Mouse (Mus musculus) adrenal gland, postnatal 25 days (tissue): ENCODE results near the gene Ccdc88b. TPM values are rescaled to one million over a fixed set of nuclear protein-coding genes. Genes with fewer than 3 reads are reported as not detected.

Source experiments
- DNase-seq: peaks from one replicate; pipeline ENCODE4 v3.0.0; 2021; ENCODE audit warnings: mixed read lengths
- microRNA-seq, 2 experiments: library from miRNA; unstranded; fragments of <30 nt; microRNA quantifications; one replicate each; pipeline ENCODE4 v1.2.0; 2021
- total RNA-seq: library from RNA; stranded (reverse); gene quantifications from 2 replicates; pipeline ENCODE4 v1.2.3, GENCODE M21; 2021

The Ccdc88b gene
- total RNA-seq, 1 experiment from 2014 or later: 1.1 TPM

- DNase-seq: no peak
Observed at GRCm38 (mm10) chr19:6826601-6827000, 31.4 kb downstream of the Ccdc88b start.

GRCm38 (mm10) chr19:6825384-6825783, 32.6 kb downstream of the Ccdc88b start:
- no peak for DNase-seq

- DNase-seq: no peak
Observed at GRCm38 (mm10) chr19:6820538-6821195, 37.3 kb downstream of the Ccdc88b start.

- DNase-seq: no peak
Observed at GRCm38 (mm10) chr19:6819143-6819827, 38.7 kb downstream of the Ccdc88b start.

- no peak for DNase-seq
Observed at GRCm38 (mm10) chr19:6814958-6815357, 43.1 kb downstream of the Ccdc88b start.

GRCm38 (mm10) chr19:6814366-6814765, 43.6 kb downstream of the Ccdc88b start:
- no peak for DNase-seq

Small RNA genes lying within 50 kb of the gene (microRNA-seq; reads per million reads assigned to microRNA genes)
- 0 reads per million in 2 experiments for gene Mir5046

Other genes with a start within 250 kb of the Ccdc88b start
- gene Rps6ka4, start 17.6 kb downstream of the Ccdc88b start, total RNA-seq: 25.9 and 38.6 TPM in 2 replicates
- 95.2 and 108 TPM in 2 replicates for gene Trmt112, start 51.5 kb upstream of the Ccdc88b start, total RNA-seq
- 196 and 278 TPM in 2 replicates for gene Prdx5, start 51.9 kb upstream of the Ccdc88b start, total RNA-seq
- 44.2 and 44.6 TPM in 2 replicates for gene Esrra, start 63.6 kb upstream of the Ccdc88b start, total RNA-seq
- gene Catsperz, start 67.2 kb upstream of the Ccdc88b start, total RNA-seq: not detected in 2 replicates
- gene Kcnk4, start 76.3 kb upstream of the Ccdc88b start, total RNA-seq: 0.12 TPM in 1 of 2 replicates, not detected in the other
- 44.1 and 53.7 TPM in 2 replicates for gene Bad, start 83.7 kb upstream of the Ccdc88b start, total RNA-seq
- 48.7 and 54.8 TPM in 2 replicates for gene Gpr137, start 84.3 kb upstream of the Ccdc88b start, total RNA-seq
- gene Ppp1r14b, start 116.8 kb upstream of the Ccdc88b start, total RNA-seq: 140 and 178 TPM in 2 replicates
- 49.1 and 59.8 TPM in 2 replicates for gene Plcb3, start 118.3 kb upstream of the Ccdc88b start, total RNA-seq
- gene Fkbp2, start 122.3 kb upstream of the Ccdc88b start, total RNA-seq: 102 and 139 TPM in 2 replicates
- 86.0 and 90.9 TPM in 2 replicates for gene Vegfb, start 129.4 kb upstream of the Ccdc88b start, total RNA-seq
- 46.9 and 50.3 TPM in 2 replicates for gene Dnajc4, start 134.4 kb upstream of the Ccdc88b start, total RNA-seq
- 35.9 and 50.6 TPM in 2 replicates for gene Nudt22, start 137.9 kb upstream of the Ccdc88b start, total RNA-seq
- gene Trpt1, start 137.9 kb upstream of the Ccdc88b start, total RNA-seq: 15.9 and 19.5 TPM in 2 replicates
- 4.2 and 4.4 TPM in 2 replicates for gene Fermt3, start 161.3 kb upstream of the Ccdc88b start, total RNA-seq
- 158 and 239 TPM in 2 replicates for gene Stip1, start 181.8 kb upstream of the Ccdc88b start, total RNA-seq
- gene Macrod1, start 198.6 kb upstream of the Ccdc88b start, total RNA-seq: 42.7 and 52.1 TPM in 2 replicates
- gene Flrt1, start 247.5 kb upstream of the Ccdc88b start, total RNA-seq: 1.6 and 2.0 TPM in 2 replicates